Mouse (Mus musculus): Measurements from ENCODE around the gene Prtg. TPM values are rescaled to one million over a fixed set of nuclear protein-coding genes. Genes with fewer than 3 reads are reported as not detected.

Gene Prtg
- polyA plus RNA-seq, 1 experiment from 2014 or later: 2.2 TPM

DNA sequence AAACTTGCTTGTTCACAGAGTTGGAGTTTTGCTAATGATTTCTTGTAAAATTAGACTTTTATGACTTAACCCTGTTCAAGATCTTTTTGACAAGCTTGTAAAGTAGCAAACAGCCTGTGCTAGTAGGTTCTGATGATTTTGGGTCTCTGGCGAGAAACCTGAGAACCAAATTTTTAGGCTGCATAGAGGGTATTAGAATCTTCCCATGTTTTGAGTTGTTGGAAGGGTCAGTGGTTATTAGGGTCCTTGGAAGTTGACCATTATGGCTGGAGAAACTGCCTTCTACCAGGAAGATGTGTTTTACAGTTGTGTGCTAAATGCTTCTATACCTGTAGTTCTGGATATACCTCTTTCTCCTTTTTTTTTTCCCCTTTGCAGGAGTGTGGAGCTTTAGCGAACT, 2.4 kb downstream of the Prtg start:
- Histone ChIP-seq H3K9ac (no peak overlapping the region), H3K4me2 (peak overlapping the region; percentile 89), H3K4me3 (no peak overlapping the region), H3K4me1 (replicated peaks) (peaks cover 54% of the 10 kb centered on the region), H3K36me3 (no peaks in the 10 kb centered on the region), H3K9me3 (replicated peaks) (no peaks in the 10 kb centered on the region), H3K27me3 (replicated peaks) (no peaks in the 10 kb centered on the region), H3K27ac (ENCODE audit: poor library complexity, severe bottlenecking) (0 out of 2 replicates have a peak overlapping the region, but pooled peaks have one; percentile 42)
- 60% methylated on average over 2 of the region's 2 CpGs for WGBS
- no peak for ATAC-seq (ENCODE audit: insufficient number of reproducible peaks, low FRiP score)

DNA sequence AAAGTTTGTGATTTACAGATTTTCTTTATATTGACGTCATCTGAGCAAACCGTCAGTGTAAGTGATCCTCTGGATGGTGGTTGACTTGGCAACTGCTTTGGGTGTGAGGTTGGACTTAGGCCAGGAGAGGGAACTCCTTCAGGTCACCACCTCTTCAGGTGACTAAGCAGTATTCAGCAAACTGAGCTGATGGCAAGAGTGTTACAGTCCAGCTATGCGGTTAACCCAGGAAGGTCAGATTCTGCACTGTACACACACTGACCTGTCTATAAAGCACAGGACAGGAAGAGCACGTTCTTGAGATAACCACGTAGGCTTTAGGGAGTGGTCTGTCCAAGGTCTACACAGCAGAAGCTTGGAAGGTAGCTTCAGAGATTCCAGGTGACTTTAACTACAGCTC, 3.9 kb downstream of the Prtg start:
- Histone ChIP-seq H3K36me3 (no peaks in the 10 kb centered on the region), H3K9ac (no peak overlapping the region), H3K9me3 (replicated peaks) (no peaks in the 10 kb centered on the region), H3K27ac (ENCODE audit: poor library complexity, severe bottlenecking) (no peak overlapping the region), H3K27me3 (replicated peaks) (no peaks in the 10 kb centered on the region), H3K4me1 (replicated peaks) (peaks cover 49% of the 10 kb centered on the region), H3K4me3 (no peak overlapping the region), H3K4me2 (no peak overlapping the region)
- WGBS: 37% methylated on average over 5 of the region's 5 CpGs
- no peak for ATAC-seq (ENCODE audit: insufficient number of reproducible peaks, low FRiP score)

DNA sequence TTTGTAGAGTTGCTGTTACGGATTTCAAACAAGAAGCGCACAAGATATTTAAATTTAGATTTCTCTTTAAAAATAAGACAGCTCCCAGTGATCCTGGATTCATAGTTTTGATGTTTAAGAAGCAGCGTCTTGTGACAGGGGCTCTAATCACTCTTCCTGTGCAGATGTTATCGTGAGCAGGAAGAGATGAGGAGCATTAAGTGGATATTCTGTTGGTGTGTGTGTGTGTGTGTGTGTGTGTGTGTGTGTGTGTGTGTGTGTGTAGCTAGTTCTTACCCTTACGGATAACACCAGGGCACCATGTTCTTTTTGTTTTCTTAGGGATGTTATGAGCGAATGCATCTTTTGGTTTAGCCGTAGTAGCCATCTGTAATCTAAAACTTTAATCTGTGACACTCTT, 5.4 kb downstream of the Prtg start:
- H3K4me2 ChIP-seq: no peak overlapping the region
- peaks cover 39% of the 10 kb centered on the region for H3K4me1 ChIP-seq (replicated peaks)
- no peak for ATAC-seq (ENCODE audit: insufficient number of reproducible peaks, low FRiP score)
- peaks cover 10% of the 10 kb centered on the region for H3K36me3 ChIP-seq
- WGBS: 43% methylated on average over 7 of the region's 7 CpGs
- H3K4me3 ChIP-seq: no peak overlapping the region
- H3K9ac ChIP-seq: no peak overlapping the region
- H3K27ac ChIP-seq (ENCODE audit: poor library complexity, severe bottlenecking): no peak overlapping the region
- no peaks in the 10 kb centered on the region for H3K27me3 ChIP-seq (replicated peaks)
- 0 out of 2 replicates have a peak, but pooled peaks cover 3% of the 10 kb centered on the region for H3K9me3 ChIP-seq (replicated peaks)

DNA sequence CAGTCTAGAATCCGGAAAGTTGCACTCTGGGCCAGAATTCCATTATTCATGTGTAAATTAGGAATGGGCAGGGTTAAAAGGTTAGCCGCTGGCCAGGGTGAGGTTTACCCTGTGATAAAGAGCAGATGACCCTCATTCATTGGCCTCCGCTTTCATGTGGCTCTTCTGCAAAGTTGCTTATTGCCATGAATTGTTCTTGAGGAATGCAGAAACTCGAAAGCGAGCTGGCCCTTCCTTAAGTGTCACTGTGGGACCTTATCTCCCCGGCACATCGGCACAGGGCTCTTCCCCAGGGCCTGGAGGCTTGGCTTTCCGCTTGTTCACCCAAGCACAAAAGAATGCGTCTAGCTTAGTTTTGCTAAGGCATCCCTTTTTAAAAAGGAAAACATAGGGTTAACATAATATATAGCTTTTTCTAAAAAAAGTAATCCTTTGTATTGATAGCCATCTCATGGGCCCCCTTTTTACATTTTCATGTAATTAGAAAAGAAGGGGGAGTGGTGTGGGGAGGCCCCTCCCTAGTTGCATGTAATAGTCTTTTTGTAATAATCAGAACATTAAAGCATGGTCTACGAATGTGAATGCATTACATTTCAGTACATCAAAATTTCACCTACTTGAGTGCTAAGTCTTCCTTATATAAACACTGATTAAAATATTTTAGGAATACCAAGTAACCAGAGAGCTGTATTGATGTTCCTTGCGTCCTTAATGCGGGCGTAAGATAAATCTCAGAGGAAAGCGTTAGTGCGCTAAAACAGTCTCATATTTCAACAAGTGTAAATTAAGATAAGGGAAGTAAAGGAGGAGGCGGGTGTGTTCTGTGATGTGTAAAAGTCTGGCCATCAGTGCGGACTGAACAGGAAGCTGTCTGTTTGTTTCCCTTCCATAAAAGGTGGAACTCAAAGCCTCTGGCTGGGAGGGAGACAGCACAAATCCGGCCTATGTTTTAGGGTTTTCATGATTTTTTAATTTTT, 6.2 kb downstream of the Prtg start:
- Histone ChIP-seq H3K4me3 (peak overlapping the region; percentile 14; the same call in 1 of the 2 replicates), H3K27me3 (replicated peaks) (no peaks in the 10 kb centered on the region), H3K9me3 (replicated peaks) (0 out of 2 replicates have a peak, but pooled peaks cover 3% of the 10 kb centered on the region), H3K4me2 (peak overlapping the region; percentile 61), H3K36me3 (peaks cover 10% of the 10 kb centered on the region), H3K27ac (ENCODE audit: poor library complexity, severe bottlenecking) (peak overlapping the region; percentile 60), H3K4me1 (replicated peaks) (peaks cover 39% of the 10 kb centered on the region), H3K9ac (no peak overlapping the region)
- 9% methylated on average over 18 of the region's 18 CpGs for WGBS
- 0 out of 2 replicates have a peak, but pooled peaks have one; percentile 39 for ATAC-seq (ENCODE audit: insufficient number of reproducible peaks, low FRiP score)

DNA sequence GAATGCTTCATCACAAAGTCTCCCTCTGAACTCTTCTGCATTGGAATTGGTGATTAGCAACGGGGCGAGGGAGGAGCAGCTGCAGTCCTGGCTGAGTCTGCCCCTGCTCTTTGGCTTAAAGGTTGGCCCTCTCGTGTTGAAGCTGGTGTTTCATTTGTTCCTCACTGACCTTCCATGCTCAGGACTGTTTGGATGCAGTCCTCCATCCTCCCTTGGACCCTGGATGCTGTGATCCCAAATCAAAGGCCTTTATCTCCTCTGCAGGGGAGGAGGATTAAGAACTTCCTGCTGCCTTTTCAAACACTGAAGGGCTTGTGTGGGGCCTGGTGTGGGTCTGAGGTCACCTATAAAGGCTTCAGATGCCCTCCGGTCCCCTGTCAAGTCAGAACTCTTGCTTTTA, 18.8 kb downstream of the Prtg start:
- H3K27me3 ChIP-seq (replicated peaks): no peaks in the 10 kb centered on the region
- H3K27ac ChIP-seq (ENCODE audit: poor library complexity, severe bottlenecking): peak overlapping the region; percentile 24; the same call in 1 of the 2 replicates
- H3K36me3 ChIP-seq: no peaks in the 10 kb centered on the region
- no peak overlapping the region for H3K4me2 ChIP-seq
- ATAC-seq (ENCODE audit: insufficient number of reproducible peaks, low FRiP score): no peak
- H3K4me3 ChIP-seq: no peak overlapping the region
- 18% methylated on average over 4 of the region's 4 CpGs for WGBS
- H3K9ac ChIP-seq: no peak overlapping the region
- no peaks in the 10 kb centered on the region for H3K9me3 ChIP-seq (replicated peaks)
- H3K4me1 ChIP-seq (replicated peaks): peaks cover 41% of the 10 kb centered on the region

DNA sequence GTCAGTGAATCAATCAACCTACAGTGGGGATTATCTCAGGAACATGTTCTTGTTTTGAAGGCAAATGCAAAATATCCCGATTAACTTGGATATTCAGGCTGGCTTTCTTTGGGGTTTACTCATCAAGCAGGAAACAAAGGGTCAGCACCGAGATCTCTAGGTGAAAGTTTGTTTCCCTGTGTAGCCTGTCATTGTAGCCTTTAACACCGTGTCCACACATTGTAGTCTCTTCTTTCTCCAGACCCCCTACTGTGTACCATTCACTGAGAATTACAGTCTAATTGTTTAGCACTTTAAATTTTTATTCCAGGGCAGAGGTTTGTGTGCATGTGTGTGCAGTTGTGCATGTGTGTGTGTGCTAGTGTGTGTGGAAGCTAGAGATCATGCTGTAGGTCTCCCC, 19.3 kb downstream of the Prtg start:
- no peak for ATAC-seq (ENCODE audit: insufficient number of reproducible peaks, low FRiP score)
- H3K36me3 ChIP-seq: no peaks in the 10 kb centered on the region
- no peaks in the 10 kb centered on the region for H3K9me3 ChIP-seq (replicated peaks)
- peaks cover 41% of the 10 kb centered on the region for H3K4me1 ChIP-seq (replicated peaks)
- H3K27ac ChIP-seq (ENCODE audit: poor library complexity, severe bottlenecking): peak overlapping the region; percentile 24; the same call in 1 of the 2 replicates
- no peak overlapping the region for H3K4me3 ChIP-seq
- no peak overlapping the region for H3K9ac ChIP-seq
- 28% methylated on average over 3 of the region's 3 CpGs for WGBS
- H3K27me3 ChIP-seq (replicated peaks): no peaks in the 10 kb centered on the region
- no peak overlapping the region for H3K4me2 ChIP-seq

DNA sequence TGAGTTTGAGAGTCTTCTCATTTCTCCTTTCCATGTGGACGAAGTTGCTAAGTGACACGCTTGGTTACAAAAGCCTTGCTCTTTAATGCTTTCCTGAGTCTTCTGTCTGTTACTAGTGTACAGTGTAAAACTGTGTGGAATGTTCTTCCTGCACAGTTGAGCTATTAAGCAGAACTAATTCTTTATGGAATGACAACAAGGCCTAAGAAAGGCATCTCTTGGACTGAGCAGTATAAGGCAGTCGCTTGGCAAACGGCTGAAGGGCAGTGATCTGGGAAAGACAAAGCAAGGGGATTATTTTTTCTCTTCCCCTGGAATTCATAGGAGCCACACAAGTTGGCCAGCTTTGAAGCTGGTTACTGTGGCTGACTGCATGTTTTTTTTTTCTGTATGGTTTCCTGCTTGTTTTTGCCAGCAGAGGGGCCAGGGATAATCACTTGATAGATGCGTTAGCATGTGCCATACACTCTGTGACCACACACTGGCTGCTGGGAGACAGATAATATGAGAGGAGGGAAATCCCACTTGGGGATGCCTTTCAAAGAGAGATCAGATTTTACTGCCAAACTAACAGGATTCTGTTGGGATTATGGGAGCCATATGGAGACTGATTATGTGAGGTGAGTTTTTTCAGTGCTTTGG, 22.1 kb downstream of the Prtg start:
- WGBS: 52% methylated on average over 5 of the region's 5 CpGs
- no peak for ATAC-seq (ENCODE audit: insufficient number of reproducible peaks, low FRiP score)
- no peaks in the 10 kb centered on the region for H3K9me3 ChIP-seq (replicated peaks)
- peaks cover 40% of the 10 kb centered on the region for H3K4me1 ChIP-seq (replicated peaks)
- H3K27me3 ChIP-seq (replicated peaks): no peaks in the 10 kb centered on the region
- H3K36me3 ChIP-seq: no peaks in the 10 kb centered on the region
- H3K9ac ChIP-seq: no peak overlapping the region
- H3K4me2 ChIP-seq: no peak overlapping the region
- no peak overlapping the region for H3K4me3 ChIP-seq
- H3K27ac ChIP-seq (ENCODE audit: poor library complexity, severe bottlenecking): no peak overlapping the region

DNA sequence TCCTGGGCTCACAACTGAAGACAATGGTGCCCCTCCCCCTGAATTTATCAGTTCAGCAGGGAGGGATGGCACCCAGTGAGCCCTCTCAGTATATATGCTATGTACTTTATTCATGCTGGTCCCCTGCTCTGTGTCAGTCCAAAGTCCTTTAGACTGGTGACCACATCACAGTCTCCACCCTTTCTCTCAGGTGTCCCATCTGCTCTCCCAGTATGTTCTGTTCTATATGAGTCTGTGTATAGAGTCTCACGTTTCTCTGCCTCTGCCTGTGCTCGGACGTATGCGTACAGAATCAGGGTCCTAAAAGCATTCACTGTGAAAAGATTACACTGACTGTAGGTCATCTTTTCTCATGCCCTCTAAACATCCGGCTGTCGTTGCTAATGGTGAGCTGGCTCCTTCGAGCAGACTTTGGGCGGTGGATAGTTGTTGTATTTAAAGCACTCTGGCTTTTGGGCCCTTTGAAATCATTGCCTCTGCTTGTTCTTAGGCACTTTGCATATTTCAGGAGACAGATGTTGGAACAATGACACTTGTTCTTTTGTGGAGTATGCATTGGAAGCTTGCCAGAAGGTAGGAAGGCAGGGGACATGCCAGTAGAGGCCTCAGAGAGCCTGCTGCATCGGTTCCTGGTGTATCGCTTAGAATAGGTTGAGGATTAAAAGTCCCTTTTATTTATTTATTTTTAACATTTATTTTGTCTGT, 27.5 kb downstream of the Prtg start:
- 15% methylated on average over 10 of the region's 10 CpGs for WGBS
- H3K4me2 ChIP-seq: peak overlapping the region; percentile 54
- H3K36me3 ChIP-seq: no peaks in the 10 kb centered on the region
- H3K4me1 ChIP-seq (replicated peaks): peaks cover 45% of the 10 kb centered on the region
- no peaks in the 10 kb centered on the region for H3K9me3 ChIP-seq (replicated peaks)
- 0 out of 2 replicates have a peak, but pooled peaks have one; percentile 11 for ATAC-seq (ENCODE audit: insufficient number of reproducible peaks, low FRiP score)
- no peaks in the 10 kb centered on the region for H3K27me3 ChIP-seq (replicated peaks)
- no peak overlapping the region for H3K4me3 ChIP-seq
- no peak overlapping the region for H3K9ac ChIP-seq
- peak overlapping the region; percentile 79 for H3K27ac ChIP-seq (ENCODE audit: poor library complexity, severe bottlenecking)

DNA sequence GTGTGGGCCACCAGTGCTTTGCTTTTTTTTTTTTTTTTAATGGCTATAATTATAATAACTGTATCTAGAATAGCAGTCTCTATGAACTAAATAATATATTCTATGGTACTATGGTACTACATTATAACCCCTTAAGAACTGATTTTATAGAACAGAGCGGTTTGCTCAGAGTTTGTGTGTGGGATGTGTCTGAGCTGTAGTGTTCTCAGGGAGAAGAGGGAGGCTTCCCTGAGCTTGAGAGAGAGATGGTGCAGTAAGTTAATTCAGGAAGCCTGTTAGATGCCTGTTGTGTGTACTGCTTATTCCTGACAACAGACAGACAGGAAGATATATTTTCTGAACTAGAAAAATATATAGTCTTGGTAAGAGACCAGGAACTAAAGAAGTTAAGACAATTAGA, 28.3 kb downstream of the Prtg start:
- no peak overlapping the region for H3K4me2 ChIP-seq
- peaks cover 42% of the 10 kb centered on the region for H3K4me1 ChIP-seq (replicated peaks)
- no peaks in the 10 kb centered on the region for H3K9me3 ChIP-seq (replicated peaks)
- no peak overlapping the region for H3K4me3 ChIP-seq
- H3K9ac ChIP-seq: no peak overlapping the region
- ATAC-seq (ENCODE audit: insufficient number of reproducible peaks, low FRiP score): no peak
- H3K27me3 ChIP-seq (replicated peaks): no peaks in the 10 kb centered on the region
- no peak overlapping the region for H3K27ac ChIP-seq (ENCODE audit: poor library complexity, severe bottlenecking)
- H3K36me3 ChIP-seq: no peaks in the 10 kb centered on the region
- 92% methylated on average over 1 of the region's 1 CpGs for WGBS

DNA sequence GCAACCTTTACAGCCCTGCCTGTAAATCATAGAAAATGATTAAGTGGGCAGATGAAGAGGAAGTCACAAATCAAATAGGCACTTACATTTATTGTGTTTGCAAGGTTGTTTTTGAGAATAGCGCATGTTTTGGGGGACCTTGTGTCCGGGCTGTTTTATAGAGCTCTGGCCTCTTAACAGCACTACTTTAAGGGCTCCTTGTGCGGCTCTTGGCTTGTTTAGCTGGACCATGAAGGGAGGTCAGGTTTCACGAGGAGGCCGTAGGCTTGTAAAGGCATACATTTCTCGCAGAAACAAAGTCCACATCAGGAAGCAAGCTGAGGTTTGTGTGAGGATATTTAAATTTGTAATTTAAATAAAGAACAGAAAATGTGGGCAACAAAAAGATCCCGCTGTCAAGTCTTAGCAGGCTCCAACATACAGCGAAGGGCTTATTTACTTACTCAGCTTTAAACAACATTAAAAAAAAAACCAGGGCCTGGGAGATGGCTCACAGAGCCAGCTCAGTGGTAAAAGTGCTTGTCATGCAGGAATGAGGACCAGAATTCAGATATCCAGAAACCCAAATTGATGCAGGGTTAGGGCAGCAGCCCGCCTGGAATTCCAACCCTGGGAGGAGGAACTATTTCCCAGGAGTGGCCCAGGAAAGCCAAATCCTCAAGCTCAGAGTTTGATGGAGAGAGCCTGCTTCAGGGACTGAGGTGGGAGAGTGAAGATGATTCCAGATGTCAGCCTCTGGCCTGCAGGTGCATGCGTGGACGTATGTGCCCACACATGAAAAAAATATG, 30.2 kb downstream of the Prtg start:
- Histone ChIP-seq H3K9ac (no peak overlapping the region), H3K4me2 (no peak overlapping the region), H3K36me3 (no peaks in the 10 kb centered on the region)

More for the DNA sequence above, 30.2 kb downstream of the Prtg start:
- no peak for ATAC-seq (ENCODE audit: insufficient number of reproducible peaks, low FRiP score)
- 63% methylated on average over 11 of the region's 11 CpGs for WGBS
- H3K27ac ChIP-seq (ENCODE audit: poor library complexity, severe bottlenecking): no peak overlapping the region
- H3K27me3 ChIP-seq (replicated peaks): no peaks in the 10 kb centered on the region
- H3K4me3 ChIP-seq: no peak overlapping the region
- no peaks in the 10 kb centered on the region for H3K9me3 ChIP-seq (replicated peaks)
- H3K4me1 ChIP-seq (replicated peaks): peaks cover 42% of the 10 kb centered on the region
